Mouse (Mus musculus) heart, postnatal 0 days (tissue): ENCODE measurements around the gene Sf3a1.

Experiments used
- CTCF ChIP-seq: IDR thresholded peaks from 2 replicates; pipeline ENCODE4 v1.5.1; 2016; ENCODE audit warnings: antibody characterized with exemption, control low read depth, low read depth
- EP300 ChIP-seq: IDR thresholded peaks from 2 replicates; pipeline ENCODE4 v1.6.1; 2016; ENCODE audit warnings: antibody characterized with exemption, low read depth

DNA sequence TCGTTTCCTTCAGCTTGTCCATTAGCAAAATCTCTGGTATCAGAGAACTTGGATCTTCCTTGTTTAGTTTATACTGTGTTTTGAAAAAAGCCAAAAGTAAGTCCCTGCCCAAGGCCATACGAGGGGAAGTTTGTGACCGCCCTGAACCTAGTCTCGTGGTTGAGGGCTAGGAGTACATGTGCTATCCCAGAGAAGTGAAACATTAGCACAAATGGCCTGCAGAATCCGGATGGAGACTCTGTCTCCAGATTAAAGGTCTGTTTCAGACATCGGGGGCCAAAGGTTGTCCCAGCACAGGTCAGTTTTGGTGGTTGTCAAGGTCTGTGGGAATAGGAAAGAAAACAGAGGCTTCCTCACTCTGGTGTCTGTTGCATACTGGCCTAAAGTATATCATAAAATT lies 29.0 kb downstream of the Sf3a1 start:
- TF ChIP-seq CTCF (no peak), EP300 (no peak)
